Comparison of ENCODE assay signal across 21 mouse cellular contexts in the genomic region with DNA sequence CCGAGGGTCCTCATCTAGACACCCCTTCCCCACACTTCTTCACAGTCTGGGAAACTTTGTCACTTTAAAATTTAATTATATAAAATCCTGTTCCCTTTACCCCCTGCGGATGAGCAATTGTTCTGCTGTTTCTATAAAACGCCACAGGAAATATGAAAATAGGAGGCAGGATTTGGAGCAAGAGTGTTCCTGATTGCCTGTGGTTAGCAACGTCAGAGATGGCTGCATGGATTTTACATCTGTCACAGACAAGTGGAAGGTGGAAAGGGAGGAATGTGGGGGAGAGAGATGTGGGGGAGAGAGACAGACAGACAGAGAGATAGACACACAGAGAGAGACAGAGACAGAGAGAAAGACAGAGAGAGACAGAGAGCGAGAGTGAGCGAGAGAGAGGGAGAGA.
DNase-seq lines count a peak whose midpoint lies in the region; ATAC-seq lines count a peak whose summit lies in the region.
"Had no signal": no experiment of that assay in that cellular context is flagged by ENCODE, and none has a peak within 500 bp of the region (broad histone marks: within the 10 kb centered on the region; RNA-seq: fewer than 3 reads in every experiment).

No protein-coding gene starts in this region.

- H3K27ac ChIP-seq in intestine, embryonic 14.5 days (ENCODE audit: low read depth): no peak overlapping the region
- no peak overlapping the region for H3K27ac ChIP-seq in intestine, embryonic 15.5 days
- 0 out of 2 replicates have a peak overlapping the region, but pooled peaks have one; percentile 48 for H3K27ac ChIP-seq in embryonic facial prominence, embryonic 10.5 days (replicated peaks)
- H3K27ac ChIP-seq in midbrain, embryonic 14.5 days (replicated peaks; ENCODE audit: low read depth, low read length): peak overlapping the region; percentile 27; the same call in 1 of the 2 replicates
- H3K27ac ChIP-seq: limb, embryonic 12.5 days; liver, embryonic 13.5 days; lung, embryonic 15.5 days; macrophage had no signal

- H3K4me1 ChIP-seq in intestine, embryonic 14.5 days (replicated peaks; ENCODE audit: control insufficient read depth, insufficient read depth, low read length): peaks cover 10% of the 10 kb centered on the region
- no peaks in the 10 kb centered on the region for H3K4me1 ChIP-seq in intestine, embryonic 15.5 days (replicated peaks)
- H3K4me1 ChIP-seq in embryonic facial prominence, embryonic 10.5 days: peaks cover 25% of the 10 kb centered on the region
- peaks cover 19% of the 10 kb centered on the region for H3K4me1 ChIP-seq in midbrain, embryonic 14.5 days (ENCODE audit: control insufficient read depth, insufficient read depth, low read length)
- H3K4me1 ChIP-seq: liver, embryonic 13.5 days had no signal

- no peak overlapping the region for H3K4me2 ChIP-seq in intestine, embryonic 14.5 days (ENCODE audit: low read length)
- no peak overlapping the region for H3K4me2 ChIP-seq in intestine, embryonic 15.5 days (replicated peaks)
- no peak overlapping the region for H3K4me2 ChIP-seq in midbrain, embryonic 14.5 days (ENCODE audit: low read length)
- H3K4me2 ChIP-seq: limb, embryonic 12.5 days; liver, embryonic 13.5 days; lung, embryonic 15.5 days; neural tube, embryonic 13.5 days had no signal

- no peaks in the 10 kb centered on the region for H3K36me3 ChIP-seq in intestine, embryonic 14.5 days (ENCODE audit: control insufficient read depth, insufficient read depth, low read length)
- H3K36me3 ChIP-seq in intestine, embryonic 15.5 days: no peaks in the 10 kb centered on the region
- H3K36me3 ChIP-seq in embryonic facial prominence, embryonic 10.5 days (replicated peaks): no peaks in the 10 kb centered on the region
- H3K36me3 ChIP-seq in midbrain, embryonic 14.5 days (ENCODE audit: control insufficient read depth, insufficient read depth, low read length): no peaks in the 10 kb centered on the region
- H3K36me3 ChIP-seq: limb, embryonic 12.5 days; liver, embryonic 13.5 days; lung, embryonic 15.5 days; neural tube, embryonic 13.5 days had no signal

- ATAC-seq in intestine, embryonic 14.5 days (replicated peaks; ENCODE audit: low FRiP score, low TSS enrichment, low read depth): no peak
- ATAC-seq in intestine, embryonic 15.5 days: no peak
- no peak for ATAC-seq in midbrain, embryonic 14.5 days (ENCODE audit: low FRiP score, low TSS enrichment)
- ATAC-seq: intestine, embryonic 16.5 days had no signal

- 44% methylated on average over 6 of the region's 6 CpGs for WGBS in intestine, embryonic 14.5 days
- WGBS in intestine, embryonic 15.5 days: 47% methylated on average over 6 of the region's 6 CpGs
- 41% methylated on average over 6 of the region's 6 CpGs for WGBS in embryonic facial prominence, embryonic 10.5 days
- WGBS in midbrain, embryonic 14.5 days: 32% methylated on average over 6 of the region's 6 CpGs

- H3K27me3 ChIP-seq in intestine, embryonic 14.5 days (replicated peaks; ENCODE audit: control insufficient read depth, insufficient read depth, low read length): no peaks in the 10 kb centered on the region
- no peaks in the 10 kb centered on the region for H3K27me3 ChIP-seq in intestine, embryonic 15.5 days (replicated peaks)
- peaks cover 3% of the 10 kb centered on the region; the same call in 1 of the 2 replicates for H3K27me3 ChIP-seq in embryonic facial prominence, embryonic 10.5 days (replicated peaks; ENCODE audit: low read depth, poor library complexity, severe bottlenecking)
- H3K27me3 ChIP-seq in midbrain, embryonic 14.5 days (ENCODE audit: control insufficient read depth, insufficient read depth, low read length): no peaks in the 10 kb centered on the region
- H3K27me3 ChIP-seq: liver, embryonic 13.5 days; lung, embryonic 15.5 days; neural tube, embryonic 13.5 days had no signal

- no peaks in the 10 kb centered on the region for H3K9me3 ChIP-seq in intestine, embryonic 14.5 days (ENCODE audit: control insufficient read depth, low read length)
- no peaks in the 10 kb centered on the region for H3K9me3 ChIP-seq in intestine, embryonic 15.5 days
- no peaks in the 10 kb centered on the region for H3K9me3 ChIP-seq in embryonic facial prominence, embryonic 10.5 days
- H3K9me3 ChIP-seq in midbrain, embryonic 14.5 days (ENCODE audit: control insufficient read depth, low read length): no peaks in the 10 kb centered on the region
- H3K9me3 ChIP-seq: limb, embryonic 12.5 days; liver, embryonic 13.5 days; lung, embryonic 15.5 days; neural tube, embryonic 13.5 days had no signal

- no peak overlapping the region for H3K9ac ChIP-seq in intestine, embryonic 14.5 days (ENCODE audit: low read length)
- no peak overlapping the region for H3K9ac ChIP-seq in intestine, embryonic 15.5 days
- H3K9ac ChIP-seq in midbrain, embryonic 14.5 days (replicated peaks; ENCODE audit: low read length): 0 out of 2 replicates have a peak overlapping the region, but pooled peaks have one; percentile 9
- H3K9ac ChIP-seq: limb, embryonic 12.5 days; liver, embryonic 13.5 days; lung, embryonic 15.5 days; neural tube, embryonic 13.5 days had no signal

- peak; percentile 69 for DNase-seq in heart, adult 11 months
- DNase-seq in heart, postnatal 25 days (ENCODE audit: low spot score): no peak
- DNase-seq in intestine, embryonic 14.5 days (ENCODE audit: low spot score): peak; percentile 31
- DNase-seq in embryonic facial prominence, embryonic 10.5 days (ENCODE audit: low spot score): no peak
- peak; percentile 35 for DNase-seq in midbrain, embryonic 14.5 days
- DNase-seq in kidney, postnatal 10 days: no peak
- DNase-seq: adrenal gland, adult 8-10 months; B cell, adult 2 months; cerebellum, adult 11-12 months; cerebellum, postnatal 36 days; gastrocnemius, postnatal 36 days; liver, embryonic 13.5 days; right cerebral cortex, postnatal 4 days; thymus, postnatal 36 days had no signal

- H3K4me3 ChIP-seq in intestine, embryonic 14.5 days (ENCODE audit: low read depth, low read length): no peak overlapping the region
- H3K4me3 ChIP-seq in intestine, embryonic 15.5 days (replicated peaks): no peak overlapping the region
- H3K4me3 ChIP-seq in embryonic facial prominence, embryonic 10.5 days: no peak overlapping the region
- H3K4me3 ChIP-seq in midbrain, embryonic 14.5 days (replicated peaks; ENCODE audit: low read depth, low read length): no peak overlapping the region
- H3K4me3 ChIP-seq: erythroblast, embryonic 14.5 days; limb, embryonic 12.5 days; liver, embryonic 13.5 days; lung, embryonic 15.5 days; neural tube, embryonic 13.5 days had no signal

- intact Hi-C loops in heart, postnatal 25 days (cut with DNase I): no loop called here

Comparison
In these comparisons a context has a peak if more than half of its experiments do, and no peak if none do; other contexts are left out.
1. DNase-seq: peak in heart, adult 11 months (single experiment), intestine, embryonic 14.5 days (single experiment) and midbrain, embryonic 14.5 days (single experiment); none in heart, postnatal 25 days (single experiment), embryonic facial prominence, embryonic 10.5 days (single experiment) and kidney, postnatal 10 days (single experiment).
2. H3K27ac ChIP-seq: peak in embryonic facial prominence, embryonic 10.5 days (single experiment) and midbrain, embryonic 14.5 days (single experiment); none in intestine, embryonic 14.5 days (single experiment) and intestine, embryonic 15.5 days (single experiment).